Mouse (Mus musculus) bone marrow macrophage, adult 2 months (primary cell): Measurements from ENCODE around the gene Pgm2l1.

Experiments
- CTCF ChIP-seq: IDR thresholded peaks from 2 replicates; pipeline ENCODE4 v1.5.1; 2012; ENCODE audit warnings: low read depth, mild to moderate bottlenecking, low read length, moderate library complexity
- POLR2A ChIP-seq: IDR thresholded peaks from 2 replicates; pipeline ENCODE4 v1.6.1; 2012; ENCODE audit warnings: mild to moderate bottlenecking, low read depth, low read length, borderline replicate concordance

DNA sequence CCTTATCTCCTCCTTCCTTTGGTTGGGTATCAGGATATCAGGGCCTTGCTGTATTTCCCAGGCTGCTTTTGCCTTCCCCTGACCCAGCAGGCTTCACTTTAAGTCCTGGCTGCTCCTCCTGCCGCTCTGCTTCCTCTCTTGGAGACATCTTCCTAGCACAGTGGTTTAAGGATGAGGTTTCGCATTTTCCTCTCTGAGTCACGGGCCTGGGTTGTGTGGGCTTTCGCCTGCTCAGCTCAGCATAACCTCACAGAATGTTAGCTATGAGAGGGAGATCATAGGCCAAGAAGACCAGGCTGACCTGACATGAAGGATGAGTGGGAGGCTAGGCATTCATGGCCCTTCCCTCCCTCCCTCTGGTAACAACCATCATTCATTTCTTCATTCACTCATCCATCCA, 85.5 kb downstream of the Pgm2l1 start:
- TF ChIP-seq CTCF (no peak), POLR2A (no peak)
